Mouse (Mus musculus) spleen, adult 2 months (tissue): ENCODE measurements around the gene Slc16a6.

Experiments used
- CTCF ChIP-seq: fragments of 200-500 bp; IDR thresholded peaks from 2 replicates; pipeline ENCODE4 v1.5.1; 2011; ENCODE audit warnings: mild to moderate bottlenecking, inconsistent platforms; ENCODE audit not compliant: insufficient read depth, insufficient read length, insufficient replicate concordance; ENCODE audit errors: extremely low read depth
- POLR2A ChIP-seq: fragments of 200-500 bp; IDR thresholded peaks from 2 replicates; pipeline ENCODE4 v1.6.1; 2011; ENCODE audit warnings: low read depth, low read length, inconsistent platforms

DNA sequence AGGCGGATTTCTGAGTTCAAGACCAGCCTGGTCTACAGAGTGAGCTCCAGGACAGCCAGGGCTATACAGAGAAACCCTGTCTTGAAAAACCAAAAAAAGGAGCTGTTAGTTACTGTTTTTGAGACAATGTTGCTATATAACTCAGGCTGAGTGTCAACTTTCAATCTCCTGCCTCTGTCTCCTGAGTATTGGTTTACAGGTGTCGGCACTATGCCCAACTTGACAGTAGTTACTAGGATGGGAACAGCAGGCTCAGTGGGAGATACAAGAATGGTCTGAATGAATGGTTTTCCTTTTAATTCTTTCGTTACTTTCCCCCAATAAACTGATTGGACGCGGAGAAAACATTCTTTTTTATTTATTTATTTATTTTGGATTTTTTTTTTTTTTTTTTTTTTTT is 46.0 kb downstream of the Slc16a6 start:
- TF ChIP-seq POLR2A (no peak), CTCF (no peak)
